ENCODE assay signal across 17 mouse cellular contexts in the genomic region with DNA sequence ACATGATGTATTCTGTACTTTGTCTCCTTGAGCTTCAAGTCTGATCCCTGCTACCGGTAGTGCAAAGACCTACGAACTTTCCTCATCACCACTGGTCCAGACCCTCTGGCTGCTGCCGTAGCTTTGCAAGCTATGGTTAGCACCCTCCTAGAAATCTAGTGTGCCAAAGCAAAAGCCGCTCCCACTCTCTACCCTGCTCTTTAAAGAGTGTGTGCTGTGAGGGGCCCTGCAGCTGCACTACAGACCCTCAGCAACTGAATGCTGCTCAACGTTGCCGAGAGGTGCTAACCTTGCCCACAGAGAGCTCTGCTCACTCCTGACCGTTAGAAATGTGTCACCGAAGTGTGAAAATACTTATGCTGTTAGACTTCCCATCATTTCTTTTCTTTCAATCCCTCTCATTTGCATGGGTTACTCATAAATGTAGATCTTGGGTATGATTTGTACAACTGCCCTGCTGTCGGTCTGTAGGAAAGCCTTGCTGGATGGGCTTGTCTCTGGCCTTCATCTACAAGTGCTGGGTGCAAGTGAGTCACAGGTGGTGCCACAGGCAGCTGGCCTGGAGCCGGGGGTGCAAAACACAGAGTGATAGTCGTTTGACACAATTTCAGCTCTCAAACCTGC. TPM values are rescaled to one million over a fixed set of nuclear protein-coding genes. Genes with fewer than 3 reads are reported as not detected.
A peak's percentile ranks its signal among the peaks of the same experiment; 100 is the strongest.
DNase-seq lines count a peak whose midpoint lies in the region; TF ChIP-seq lines count a peak whose summit lies in the region.
"Had no signal": no experiment of that assay in that cellular context is flagged by ENCODE, and none has a peak within 500 bp of the region (broad histone marks: within the 10 kb centered on the region; RNA-seq: fewer than 3 reads in every experiment).

No protein-coding gene starts in this region.

- peak; percentile 62 for TF ChIP-seq POLR2A in CH12.LX (IDR thresholded peaks at IDR 0.05; ENCODE audit: low read depth, low read length)
- no peak for TF ChIP-seq POLR2A in bone marrow, adult 2 months (IDR thresholded peaks at IDR 0.05; ENCODE audit: borderline replicate concordance, control insufficient read depth, low read depth, low read length)

- H3K9ac ChIP-seq in CH12.LX (ENCODE audit: insufficient read depth, low read depth), result peak overlapping the region; percentile 75
- H3K9ac ChIP-seq: embryonic facial prominence, embryonic 13.5 days; forebrain, postnatal 0 days; limb, embryonic 13.5 days; stomach, embryonic 15.5 days had no signal

- no peak; the same call in none of the 2 replicates for TF ChIP-seq RAD21 in CH12.LX (IDR thresholded peaks at IDR 0.05; ENCODE audit: low read depth, low read length)

- H3K4me2 ChIP-seq in CH12.LX (ENCODE audit: insufficient read depth, low read depth, poor library complexity, severe bottlenecking), result peak overlapping the region; percentile 39
- H3K4me2 ChIP-seq: embryonic facial prominence, embryonic 13.5 days; limb, embryonic 13.5 days; stomach, embryonic 15.5 days had no signal

- WGBS in bone marrow, adult 2 months, result 66% methylated on average over 11 of the region's 11 CpGs

- no peak for TF ChIP-seq CTCF in CH12.LX (conservative IDR thresholded peaks at IDR 0.05 in 1 of 2, IDR thresholded peaks at IDR 0.05 in 1 of 2; ENCODE audit: low read depth in 2 of 2, low read length in 2 of 2)
- TF ChIP-seq CTCF in bone marrow, adult 2 months (IDR thresholded peaks at IDR 0.05; ENCODE audit: control insufficient read depth, insufficient read depth, low read length), result no peak

- peak overlapping the region; percentile 98 for H3K27ac ChIP-seq in CH12.LX (ENCODE audit: insufficient read depth, low read depth)
- H3K27ac ChIP-seq in bone marrow, adult 2 months (ENCODE audit: control insufficient read depth, insufficient read depth, low read depth, low read length, poor library complexity), result peak overlapping the region; percentile 55
- H3K27ac ChIP-seq: embryonic facial prominence, embryonic 13.5 days; limb, embryonic 13.5 days; stomach, embryonic 15.5 days had no signal

- in situ Hi-C loops in CH12.LX (cut with MboI; ENCODE audit: low pct_ligation_motif_present, low pct_unique_long_range_greater_than_20kb, low sequenced_read_pairs), result no loop called here

- intact Hi-C loops in left cerebral cortex, postnatal 25 days (cut with DNase I), result no loop called here

- peaks cover 24 to 71% of the 10 kb centered on the region in 2 experiments for H3K36me3 ChIP-seq in CH12.LX (replicated peaks in 1 of 2; ENCODE audit: control insufficient read depth in 1 of 2, insufficient read depth in 1 of 2, low read length in 1 of 2)
- H3K36me3 ChIP-seq: embryonic facial prominence, embryonic 13.5 days; limb, embryonic 13.5 days; stomach, embryonic 15.5 days had no signal

- peak; percentile 94 for TF ChIP-seq EP300 in CH12.LX (IDR thresholded peaks at IDR 0.05; ENCODE audit: low read length)

- H3K79me2 ChIP-seq in CH12.LX (replicated peaks; ENCODE audit: control insufficient read depth, extremely low read depth, insufficient read depth, poor library complexity, severe bottlenecking), result peaks cover 93% of the 10 kb centered on the region

- no peaks in the 10 kb centered on the region for H3K27me3 ChIP-seq in CH12.LX (replicated peaks)
- H3K27me3 ChIP-seq: embryonic facial prominence, embryonic 13.5 days; limb, embryonic 13.5 days; stomach, embryonic 15.5 days had no signal

- H3K4me1 ChIP-seq in CH12.LX (ENCODE audit: control insufficient read depth in 1 of 2, insufficient read depth in 2 of 2), result peaks cover 59 to 99% of the 10 kb centered on the region in 2 experiments
- H3K4me1 ChIP-seq in bone marrow, adult 2 months (ENCODE audit: control insufficient read depth, insufficient read depth, low read length), result peaks cover 23% of the 10 kb centered on the region
- H3K4me1 ChIP-seq: embryonic facial prominence, embryonic 13.5 days; limb, embryonic 13.5 days; stomach, embryonic 15.5 days had no signal

- DNase-seq in CH12.LX (ENCODE audit: extremely low read depth), result peak; percentile 92
- peak; percentile 52 to 66 for DNase-seq in natural killer cell, adult 2 months (ENCODE audit: low spot score in 2 of 2)
- DNase-seq in thymus, postnatal 36 days, result peak; percentile 61 to 72
- DNase-seq in left cerebral cortex, postnatal 25 days (ENCODE audit: low spot score in 2 of 2), result no peak
- DNase-seq in ovary, postnatal 14 days (ENCODE audit: low spot score), result no peak
- DNase-seq in urinary bladder, adult 2 months (ENCODE audit: low spot score), result no peak
- DNase-seq: cerebellum, adult 9-11 months; forebrain, postnatal 0 days; heart, adult 11 months; midbrain, embryonic 14.5 days; right cerebral cortex, adult 18-20 months; spleen, adult 18-20 months had no signal

- peaks cover 4% of the 10 kb centered on the region for H3K9me3 ChIP-seq in CH12.LX (replicated peaks; ENCODE audit: low read length)
- H3K9me3 ChIP-seq: embryonic facial prominence, embryonic 13.5 days; limb, embryonic 13.5 days; stomach, embryonic 15.5 days had no signal

- dilution Hi-C loops in CH12.LX (cut with MboI; ENCODE audit: extremely low pct_ligation_motif_present, extremely low pct_unique_long_range_greater_than_20kb, low sequenced_read_pairs), result no loop called here

- H3K4me3 ChIP-seq in CH12.LX (replicated peaks in 1 of 3; ENCODE audit: low read depth in 2 of 3, low read length in 2 of 3, poor library complexity in 1 of 3), result no peak overlapping the region
- H3K4me3 ChIP-seq in bone marrow, adult 2 months (replicated peaks; ENCODE audit: control insufficient read depth, low read depth, low read length), result no peak overlapping the region
- H3K4me3 ChIP-seq: embryonic facial prominence, embryonic 13.5 days; limb, embryonic 13.5 days; myocyte; stomach, embryonic 15.5 days had no signal

TF ChIP-seq in CH12.LX, 34 proteins besides CTCF, POLR2A, EP300 and RAD21 (continues in another document):
- TF ChIP-seq E2F4 (IDR thresholded peaks at IDR 0.05; ENCODE audit: insufficient replicate concordance, low read depth, low read length) (no peak), ZKSCAN1 (IDR thresholded peaks at IDR 0.05; ENCODE audit: borderline replicate concordance, low read depth, low read length) (no peak), JUND (conservative IDR thresholded peaks at IDR 0.05; ENCODE audit: low read depth, low read length) (peak; percentile 83), TBP (conservative IDR thresholded peaks at IDR 0.05; ENCODE audit: low read depth, low read length) (peak; percentile 90), USF2 (conservative IDR thresholded peaks at IDR 0.05; ENCODE audit: low read depth, low read length) (no peak), USF1 (IDR thresholded peaks at IDR 0.05; ENCODE audit: low read depth, low read length) (no peak), SMC3 (IDR thresholded peaks at IDR 0.05; ENCODE audit: low read depth, low read length) (no peak), RCOR1 (conservative IDR thresholded peaks at IDR 0.05; ENCODE audit: low read depth, low read length) (peak; percentile 76; the same call in 1 of the 2 replicates), ZNF384 (IDR thresholded peaks at IDR 0.05; ENCODE audit: low read depth, low read length) (peak; percentile 52), NRF1 (IDR thresholded peaks at IDR 0.05; ENCODE audit: low read depth, low read length) (no peak), MAZ (IDR thresholded peaks at IDR 0.05; ENCODE audit: low read depth, low read length) (no peak), MEF2A (IDR thresholded peaks at IDR 0.05; ENCODE audit: borderline replicate concordance, low read depth, low read length) (peak; percentile 89), JUN (IDR thresholded peaks at IDR 0.05; ENCODE audit: insufficient read depth, low read depth, low read length) (peak; percentile 77), CHD1 (IDR thresholded peaks at IDR 0.05; ENCODE audit: low read depth, low read length) (no peak), IRF4 (IDR thresholded peaks at IDR 0.05; ENCODE audit: low read depth, low read length) (peak; percentile 94), PAX5 (IDR thresholded peaks at IDR 0.05; ENCODE audit: low read length) (no peak), UBTF (IDR thresholded peaks at IDR 0.05; ENCODE audit: low read depth, low read length) (0 out of 2 replicates have a peak, but pooled peaks have one; percentile 70), CHD2 (IDR thresholded peaks at IDR 0.05; ENCODE audit: low read length) (peak; percentile 34; the same call in 1 of the 2 replicates), MYC (IDR thresholded peaks at IDR 0.05; ENCODE audit: low read depth, low read length) (peak; percentile 38; the same call in 1 of the 2 replicates), KAT2A (IDR thresholded peaks at IDR 0.05; ENCODE audit: insufficient replicate concordance, low read length) (no peak), MAX (IDR thresholded peaks at IDR 0.05; ENCODE audit: low read length) (no peak; the same call in 1 of the 2 replicates), TCF12 (IDR thresholded peaks at IDR 0.05; ENCODE audit: low read depth, low read length) (peak; percentile 86), ETS1 (conservative IDR thresholded peaks at IDR 0.05; ENCODE audit: low read depth, low read length) (peak; percentile 93), HCFC1 (IDR thresholded peaks at IDR 0.05; ENCODE audit: low read depth, low read length) (no peak), ZC3H11A (IDR thresholded peaks at IDR 0.05; ENCODE audit: low read depth, low read length) (no peak), NELFE (IDR thresholded peaks at IDR 0.05; ENCODE audit: low read depth, low read length) (no peak), GABPA (IDR thresholded peaks at IDR 0.05; ENCODE audit: insufficient replicate concordance, low read depth, low read length) (no peak), MXI1 (IDR thresholded peaks at IDR 0.05; ENCODE audit: low read depth, low read length) (peak; percentile 41; the same call in 1 of the 2 replicates), POLR2AphosphoS2 (IDR thresholded peaks at IDR 0.05; ENCODE audit: low read depth, low read length) (peak; percentile 73; the same call in 1 of the 2 replicates), BHLHE40 (IDR thresholded peaks at IDR 0.05; ENCODE audit: low read depth, low read length) (peak; percentile 78), ELF1 (IDR thresholded peaks at IDR 0.05; ENCODE audit: low read depth, low read length) (no peak), ZMIZ1 (IDR thresholded peaks at IDR 0.05; ENCODE audit: low read depth, low read length) (peak; percentile 73; the same call in 1 of the 2 replicates), MAFK (IDR thresholded peaks at IDR 0.05; ENCODE audit: insufficient replicate concordance, low read length) (no peak)

RNA-seq across cellular contexts. Expression of a gene that starts 40.6 kb away (rescaled TPM):
- 44.0 and 51.2 TPM in 2 replicates for total RNA-seq in CH12.LX (2012; rRNA removed)
- 27.8 and 33.1 TPM in 2 replicates for total RNA-seq in CH12.LX (2014; rRNA removed)
- polyA plus RNA-seq in CH12.LX (2012; ENCODE audit: insufficient read length, low read depth), result 56.8 and 68.7 TPM in 2 replicates
- polyA plus RNA-seq in bone marrow, adult 2 months (2011; ENCODE audit: insufficient read depth, insufficient read length, low replicate concordance, missing spikeins), result 32.8 and 38.1 TPM in 2 replicates
- total RNA-seq in left cerebral cortex, postnatal 25 days (2021), result 1 to 10 TPM; 3.1 to 4.0 TPM
- 3.5 and 3.9 TPM in 2 replicates for polyA plus RNA-seq in urinary bladder, adult 2 months (2012; rRNA removed)

Comparison
In these comparisons a context has a peak if more than half of its experiments do, and no peak if none do; other contexts are left out.
1. DNase-seq: peak in CH12.LX (single experiment), natural killer cell, adult 2 months (2 of 2) and thymus, postnatal 36 days (2 of 2); none in left cerebral cortex, postnatal 25 days (0 of 2), ovary, postnatal 14 days (single experiment) and urinary bladder, adult 2 months (single experiment).